Mouse (Mus musculus): Measurements from ENCODE around the gene Gfod2.
A peak's percentile ranks its signal among the peaks of the same experiment; 100 is the strongest.

Gfod2 gene

GRCm38 (mm10) chr8:105702731-105703415, 55.6 kb downstream of the Gfod2 start:
- DNase-seq (ENCODE audit: inconsistent ontology term), result no peak

DNA sequence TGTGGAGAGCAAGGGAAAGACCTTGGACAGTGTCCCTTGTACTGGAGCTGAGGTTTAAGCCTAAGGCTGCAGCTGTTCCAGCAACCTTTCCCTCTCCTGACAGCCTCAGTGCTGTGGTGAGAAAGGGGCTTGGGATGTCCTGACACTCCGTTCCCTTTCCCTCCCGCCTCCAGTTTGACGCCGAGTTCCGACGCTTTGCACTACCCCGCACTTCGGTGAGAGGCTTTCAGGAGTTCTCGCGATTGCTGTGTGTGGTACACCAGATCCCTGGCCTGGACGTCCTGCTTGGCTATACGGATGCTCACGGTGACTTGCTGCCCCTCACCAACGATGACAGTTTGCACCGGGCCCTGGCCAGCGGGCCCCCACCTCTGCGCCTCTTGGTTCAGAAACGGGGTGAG, 56.5 kb downstream of the Gfod2 start:
- no peak for DNase-seq (ENCODE audit: inconsistent ontology term)

DNA sequence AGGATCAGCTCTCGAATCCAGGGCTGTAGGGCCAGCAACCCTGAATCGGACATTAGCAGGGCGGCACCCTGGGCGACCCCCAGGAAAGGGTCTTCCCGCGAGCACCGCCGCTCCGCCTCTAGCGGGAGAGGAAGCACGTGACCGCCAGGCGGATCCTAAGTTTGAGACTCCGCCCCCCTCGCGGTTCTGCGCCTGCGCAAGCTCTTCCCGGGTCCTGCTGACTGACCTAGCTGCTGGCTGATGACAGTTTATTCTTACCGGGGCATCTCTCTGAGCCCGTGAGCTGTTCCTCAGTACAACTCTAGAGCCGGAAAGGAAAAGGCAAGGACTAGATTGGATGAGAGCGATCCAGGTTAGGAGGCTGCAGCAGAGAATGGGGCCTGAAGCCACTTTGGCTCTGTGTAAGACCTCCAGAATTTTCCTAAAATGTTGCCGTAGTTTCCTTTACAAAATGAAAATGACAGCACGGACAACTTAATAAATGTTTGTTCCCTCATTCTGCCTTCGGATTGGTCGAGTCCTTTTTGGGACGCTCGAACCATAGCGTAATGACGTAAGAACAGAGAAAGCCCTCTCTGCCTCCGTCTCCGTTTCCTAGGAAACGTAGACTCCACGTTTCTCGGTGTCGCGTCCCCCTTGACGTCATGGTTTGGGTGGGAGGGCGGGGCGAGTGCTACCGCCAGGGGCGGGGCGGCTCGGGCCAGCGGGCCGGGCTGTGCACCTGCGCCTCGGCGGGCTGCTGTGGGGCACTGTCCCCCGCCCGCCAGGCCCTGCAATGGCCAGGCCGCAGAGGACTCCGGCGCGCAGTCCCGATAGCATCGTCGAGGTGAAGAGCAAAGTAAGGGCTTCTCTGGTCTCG, 57.3 kb downstream of the Gfod2 start, which contains the start of the genes Acd and Pard6a:
Gene Acd, minus strand, starts transcription at position 137 of the 859 bp plus-strand sequence.
Gene Pard6a, plus strand, starts transcription at position 183 of the 859 bp plus-strand sequence.
- DNase-seq (ENCODE audit: inconsistent ontology term), result peak; percentile 98

DNA sequence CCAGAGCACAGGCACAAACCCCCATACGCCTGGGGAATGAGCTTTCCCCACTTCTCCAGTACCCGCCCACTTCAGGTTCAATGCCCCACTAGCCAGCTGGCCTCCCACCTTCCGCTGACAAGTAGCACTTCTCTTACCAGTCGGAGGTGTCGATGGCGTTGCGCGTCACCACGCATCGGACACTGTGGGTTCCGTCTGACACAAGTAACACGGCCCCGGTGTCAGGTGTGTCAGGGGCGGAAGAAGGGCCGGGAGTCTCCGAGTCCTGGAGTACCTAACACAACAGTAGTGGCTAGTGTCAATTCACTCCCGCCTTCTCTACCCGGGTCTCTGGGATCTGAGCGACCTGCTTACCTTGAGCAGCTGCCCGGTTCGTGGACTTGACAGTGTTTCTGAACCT, 57.9 kb downstream of the Gfod2 start:
- no peak for DNase-seq (ENCODE audit: inconsistent ontology term)

GRCm38 (mm10) chr8:105699488-105700215, 58.8 kb downstream of the Gfod2 start:
- DNase-seq (ENCODE audit: inconsistent ontology term), result no peak

DNA sequence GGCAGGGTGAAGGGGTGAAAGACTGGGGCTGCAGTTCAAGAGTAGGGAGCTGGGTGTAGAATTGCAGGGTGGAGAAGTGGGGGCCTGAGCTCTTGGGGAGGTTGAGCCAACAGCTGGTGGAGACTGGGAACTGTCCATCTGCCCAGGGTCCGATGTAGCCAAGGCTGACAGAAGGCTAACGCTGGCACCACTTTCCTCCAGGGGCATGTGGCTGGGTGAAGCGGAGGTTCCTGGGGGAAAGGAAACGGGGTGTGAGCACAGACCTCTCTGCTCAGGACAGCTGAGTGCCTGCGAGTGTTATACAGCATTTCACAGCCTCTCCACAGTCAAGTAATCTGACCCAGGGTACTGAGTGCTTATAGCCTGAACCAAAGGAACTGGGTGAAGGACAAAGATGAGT, 59.7 kb downstream of the Gfod2 start:
- no peak for DNase-seq (ENCODE audit: inconsistent ontology term)

- no peak for DNase-seq (ENCODE audit: inconsistent ontology term)
Measured at GRCm38 (mm10) chr8:105697196-105697780, 61.2 kb downstream of the Gfod2 start.

DNA sequence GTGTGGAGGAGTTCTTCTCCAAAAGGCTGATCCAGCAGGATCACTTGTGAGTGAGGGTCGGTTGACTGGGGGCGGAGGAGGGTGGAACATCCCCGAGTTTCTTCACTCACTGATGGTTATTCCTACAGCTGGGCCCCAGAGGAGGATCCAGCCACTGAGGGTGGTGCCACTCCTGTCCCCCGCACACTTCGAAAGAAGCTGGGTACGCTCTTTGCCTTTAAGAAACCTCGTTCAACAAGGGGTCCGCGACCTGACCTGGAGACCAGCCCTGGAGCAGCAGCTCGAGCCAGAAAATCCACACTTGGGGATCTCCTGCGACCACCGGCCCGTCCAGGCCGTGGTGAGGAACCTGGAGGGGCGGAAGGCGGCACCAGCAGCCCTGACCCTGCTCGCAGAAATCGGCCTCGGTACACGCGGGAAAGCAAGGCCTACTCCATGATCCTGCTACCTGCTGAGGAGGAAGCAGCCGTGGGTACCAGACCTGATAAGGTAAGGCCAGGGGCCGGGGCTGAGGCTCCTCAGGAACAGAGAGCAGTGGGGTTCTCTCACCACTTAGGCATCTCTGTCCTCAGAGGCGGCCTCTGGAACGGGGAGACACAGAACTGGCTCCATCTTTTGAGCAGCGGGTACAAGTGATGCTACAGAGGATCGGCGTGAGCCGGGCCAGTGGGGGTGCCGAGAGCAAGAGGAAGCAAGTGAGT, 63.2 kb downstream of the Gfod2 start:
- DNase-seq (ENCODE audit: inconsistent ontology term), result no peak

DNA sequence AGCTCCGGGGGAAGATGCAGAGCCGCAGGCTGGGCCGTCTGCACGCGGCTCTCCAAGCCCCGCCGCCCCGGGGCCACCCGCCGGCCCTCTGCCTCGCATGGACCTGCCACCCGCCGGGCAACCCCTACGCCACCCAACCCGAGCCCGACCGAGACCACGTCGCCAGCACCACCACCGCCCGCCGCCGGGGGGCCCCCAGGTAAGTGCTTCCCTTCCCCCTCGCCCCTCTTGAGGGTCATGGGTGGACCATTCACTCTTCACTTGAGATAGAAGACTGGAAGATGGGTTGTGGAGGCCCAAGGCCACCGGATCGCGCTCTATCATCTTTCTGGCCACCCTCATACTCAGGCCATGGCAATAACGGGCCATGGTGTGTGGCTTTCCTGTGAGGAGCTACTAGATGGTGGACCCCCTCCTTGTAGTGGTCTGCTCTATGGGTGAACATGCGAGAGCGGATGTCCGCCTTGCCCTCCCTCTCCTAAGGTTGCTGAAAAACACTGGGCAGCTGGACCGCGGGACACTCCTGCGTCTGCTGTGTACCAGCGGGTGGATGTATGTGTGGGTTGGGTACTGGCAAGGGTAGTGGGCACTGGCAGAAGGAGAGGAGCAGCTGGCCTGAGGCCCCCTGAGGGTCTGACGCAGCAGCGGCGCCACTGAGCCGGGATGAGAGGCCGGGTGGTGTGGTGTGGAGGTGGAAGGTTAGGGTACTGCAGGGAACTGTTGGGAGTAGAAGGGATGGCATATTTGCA, 64.2 kb downstream of the Gfod2 start:
- no peak for DNase-seq (ENCODE audit: inconsistent ontology term)

- peak; percentile 69 for DNase-seq (ENCODE audit: inconsistent ontology term)
Measured at GRCm38 (mm10) chr8:105693648-105694047, 64.8 kb downstream of the Gfod2 start.

DNA sequence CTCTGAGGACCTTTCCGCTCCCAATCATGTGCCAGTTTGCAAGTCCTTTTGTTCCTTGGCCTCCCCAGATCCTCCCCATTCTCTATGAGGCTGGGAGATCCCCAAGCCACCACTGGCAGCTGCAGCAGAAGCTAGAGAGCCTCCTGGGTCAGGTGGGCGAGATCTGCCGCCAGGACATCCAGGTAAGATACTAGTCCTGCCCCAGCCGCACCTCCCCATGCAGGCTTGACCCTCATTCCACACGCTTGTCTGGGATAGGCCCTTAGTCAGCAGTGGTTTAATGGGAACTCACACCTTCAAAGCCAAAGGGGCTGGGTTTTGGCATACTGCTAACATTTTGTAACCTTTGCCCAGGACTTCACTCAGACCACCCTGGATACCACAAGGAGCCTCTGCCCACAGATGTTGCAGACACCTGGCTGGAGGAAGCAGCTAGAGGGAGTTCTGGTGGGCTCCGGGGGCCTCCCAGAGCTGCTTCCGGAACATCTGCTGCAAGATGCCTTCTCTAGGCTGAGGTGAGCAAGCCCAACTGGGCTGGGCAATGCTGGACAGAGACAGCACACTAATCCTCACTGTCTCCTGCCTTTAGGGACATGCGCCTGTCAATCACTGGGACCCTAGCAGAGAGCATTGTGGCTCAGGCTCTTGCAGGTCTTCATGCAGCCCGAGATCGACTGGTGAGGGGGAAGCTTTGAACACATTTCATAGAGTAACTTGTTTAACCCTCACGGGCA, 65.8 kb downstream of the Gfod2 start:
- DNase-seq (ENCODE audit: inconsistent ontology term), result no peak

DNA sequence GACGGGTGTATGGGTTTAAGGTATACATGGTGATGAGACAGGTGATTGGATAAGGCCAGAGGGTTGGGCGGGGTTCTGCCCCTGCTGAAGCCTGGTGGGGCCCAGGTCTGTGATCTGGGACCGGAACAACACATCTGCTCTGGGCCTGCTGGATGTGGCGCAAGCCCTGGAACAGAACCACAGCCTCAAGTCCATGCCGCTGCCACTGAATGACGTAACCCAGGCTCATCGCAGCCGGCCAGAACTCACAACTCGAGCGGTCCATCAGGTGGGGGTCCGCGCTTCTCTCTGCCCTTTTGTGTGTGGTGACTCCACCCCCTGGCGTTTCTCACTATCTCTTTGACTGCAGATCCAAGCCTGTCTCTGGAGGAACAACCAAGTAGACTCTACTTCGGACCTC, 67.5 kb downstream of the Gfod2 start:
- DNase-seq (ENCODE audit: inconsistent ontology term), result no peak

DNA sequence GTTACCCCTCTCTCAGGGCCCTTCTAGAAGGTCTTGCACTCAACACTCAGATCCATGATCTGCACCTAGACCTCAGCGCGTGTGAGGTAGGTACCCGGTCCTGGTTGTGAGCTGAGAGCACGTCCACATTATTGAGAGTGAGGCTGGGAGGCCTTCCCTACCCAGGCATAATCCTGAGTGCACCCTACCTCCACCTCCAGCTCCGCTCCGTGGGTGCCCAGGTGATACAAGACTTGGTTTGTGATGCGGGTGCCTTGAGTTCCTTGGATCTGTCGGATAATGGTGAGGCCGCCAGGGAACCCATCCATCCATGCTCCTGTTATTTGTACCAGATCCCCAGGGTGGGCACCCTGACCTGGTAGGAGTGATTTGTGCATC, 68.5 kb downstream of the Gfod2 start:
- no peak for DNase-seq (ENCODE audit: inconsistent ontology term)

GRCm38 (mm10) chr8:105689256-105689982, 69.0 kb downstream of the Gfod2 start:
- no peak for DNase-seq (ENCODE audit: inconsistent ontology term)

DNA sequence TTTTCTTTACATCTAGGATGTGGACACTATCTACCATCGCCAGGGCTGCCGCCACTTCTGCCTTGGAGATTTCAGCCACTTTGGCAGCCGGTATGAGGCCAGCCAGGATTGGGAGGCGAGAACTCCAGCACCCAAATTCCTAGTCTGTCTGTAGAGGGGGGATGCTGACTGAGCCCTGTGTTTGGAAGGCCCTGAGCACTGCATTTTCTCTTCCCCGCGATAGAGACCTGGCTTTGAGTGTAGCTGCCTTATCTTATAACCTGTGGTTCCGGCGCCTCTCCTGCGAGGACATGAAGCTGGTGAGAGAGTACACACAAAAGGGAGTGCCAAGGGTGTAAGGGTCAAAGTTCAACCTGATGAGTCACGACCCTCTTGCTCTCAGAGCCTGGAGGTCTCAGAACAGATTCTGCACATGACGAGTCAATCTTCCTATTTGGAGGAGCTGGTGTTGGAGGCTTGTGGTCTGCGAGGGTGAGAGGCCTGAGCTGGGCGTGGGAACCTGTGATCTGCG, 70.2 kb downstream of the Gfod2 start:
- DNase-seq (ENCODE audit: inconsistent ontology term), result no peak

- no peak for DNase-seq (ENCODE audit: inconsistent ontology term)
Measured at GRCm38 (mm10) chr8:105687512-105687911, 71.0 kb downstream of the Gfod2 start.

DNA sequence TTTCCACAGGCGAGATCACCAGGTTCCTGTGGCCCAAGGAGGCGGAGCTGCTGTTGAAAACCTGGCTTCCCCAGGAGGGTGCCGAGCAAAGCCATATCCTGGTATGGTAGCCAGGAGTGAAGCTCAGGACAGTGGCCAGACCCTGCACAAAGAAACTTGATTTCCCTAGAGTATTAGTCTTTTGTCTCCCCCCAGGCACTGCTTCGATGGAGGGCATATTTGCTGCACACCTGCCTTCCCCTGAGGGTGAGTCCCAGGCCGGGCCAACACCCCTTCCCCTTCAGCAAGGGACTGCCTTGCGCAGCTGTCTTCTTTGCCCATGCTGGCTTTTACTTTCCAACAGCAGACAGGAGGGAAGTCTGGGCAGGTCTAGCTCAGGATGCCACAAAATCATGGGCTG, 71.9 kb downstream of the Gfod2 start:
- no peak for DNase-seq (ENCODE audit: inconsistent ontology term)

DNA sequence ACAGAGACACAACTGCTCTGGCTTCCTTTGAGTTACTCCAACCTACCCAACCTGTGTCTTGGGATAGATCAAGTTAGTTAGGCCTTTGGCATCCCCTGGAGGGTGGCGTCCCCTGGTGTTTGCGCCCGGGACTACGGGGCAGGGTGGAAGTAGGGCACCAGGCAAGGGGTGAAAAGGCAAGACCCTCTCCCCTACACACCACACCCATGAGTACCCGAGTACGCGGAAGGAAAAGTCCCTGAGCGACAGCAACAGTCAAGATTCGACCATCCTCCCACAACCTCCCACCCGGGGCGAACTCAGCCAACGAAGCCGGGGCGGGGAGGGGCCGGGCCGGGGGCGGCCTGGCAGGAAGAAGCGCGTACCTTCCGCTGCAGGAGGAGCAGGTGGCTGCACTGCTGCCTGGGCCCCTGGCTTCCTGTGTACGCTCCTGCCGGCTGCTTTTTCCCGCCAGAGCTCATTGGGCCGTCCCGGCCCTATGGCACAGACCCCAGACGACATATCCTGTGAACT, 72.6 kb downstream of the Gfod2 start, which contains the start of gene Carmil2:
Gene Carmil2, plus strand, starts transcription at position 479 of the 513 bp plus-strand sequence.
- peak; percentile 40 for DNase-seq (ENCODE audit: inconsistent ontology term)

- DNase-seq (ENCODE audit: inconsistent ontology term), result no peak
Measured at GRCm38 (mm10) chr8:105685325-105685724, 73.1 kb downstream of the Gfod2 start.
